Mouse (Mus musculus): ENCODE results near the gene Dhx34.

DNA sequence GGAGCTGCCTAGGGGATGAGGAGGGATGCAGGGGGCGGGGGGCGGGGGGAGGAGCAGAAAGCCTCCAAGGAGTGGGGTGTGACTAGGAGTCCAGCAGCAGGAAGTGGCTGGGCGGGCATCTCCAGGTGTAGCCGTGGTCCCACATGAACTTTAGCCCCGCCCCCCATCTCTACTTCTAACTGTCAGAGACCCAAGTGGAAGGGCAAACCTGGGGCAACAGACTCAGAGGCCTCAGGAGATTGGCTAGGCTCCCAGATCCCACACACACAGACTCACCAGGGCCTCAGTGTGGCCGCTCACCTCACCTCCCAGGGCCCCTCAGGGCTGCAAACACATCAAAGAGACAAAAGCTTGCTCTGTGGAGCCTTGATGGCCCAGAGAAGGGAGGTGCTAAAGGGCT, 25.2 kb downstream of the Dhx34 start:
- TF ChIP-seq CTCF (IDR thresholded peaks at IDR 0.05; ENCODE audit: control insufficient read depth, insufficient read depth, low read length) (no peak), POLR2A (IDR thresholded peaks at IDR 0.05; ENCODE audit: borderline replicate concordance, control insufficient read depth, low read depth, low read length) (no peak)

All from bone marrow, adult 2 months (tissue).